Mouse (Mus musculus) WW6 (cell line): Measurements from ENCODE around the gene Mrgbp.

Source experiments
- DNase-seq: peaks from one replicate; pipeline ENCODE4 v3.0.0-alpha.2; 2013; ENCODE audit warnings: low read depth, low spot score

Mrgbp gene

GRCm38 (mm10) chr2:180581002-180581401, at the start of gene Mrgbp:
Gene Mrgbp (plus strand): TSS chr2:180581304.
- DNase-seq: no peak

- no peak for DNase-seq
These were observed 49.3 kb upstream of the Mrgbp start for GRCm38 (mm10) chr2:180531671-180532385.

- no peak for DNase-seq
These were observed 48.6 kb upstream of the Mrgbp start for GRCm38 (mm10) chr2:180532386-180532995.

- no peak for DNase-seq
These were observed 47.9 kb upstream of the Mrgbp start for GRCm38 (mm10) chr2:180533237-180533636.

GRCm38 (mm10) chr2:180543675-180544074, 37.4 kb upstream of the Mrgbp start:
- DNase-seq: no peak

GRCm38 (mm10) chr2:180545046-180545445, 36.1 kb upstream of the Mrgbp start:
- no peak for DNase-seq

GRCm38 (mm10) chr2:180547384-180548106, 33.6 kb upstream of the Mrgbp start:
- DNase-seq: no peak

- no peak for DNase-seq
These were observed 28.8 kb upstream of the Mrgbp start for GRCm38 (mm10) chr2:180552340-180552739.

GRCm38 (mm10) chr2:180555219-180555618, 25.9 kb upstream of the Mrgbp start:
- DNase-seq: no peak

- no peak for DNase-seq
These were observed 24.6 kb upstream of the Mrgbp start for GRCm38 (mm10) chr2:180556470-180556869.

- DNase-seq: no peak
These were observed 20.9 kb upstream of the Mrgbp start for GRCm38 (mm10) chr2:180560245-180560644.

- no peak for DNase-seq
These were observed 19.0 kb upstream of the Mrgbp start for GRCm38 (mm10) chr2:180562146-180562545.

GRCm38 (mm10) chr2:180563296-180563695, 17.8 kb upstream of the Mrgbp start:
- DNase-seq: no peak

GRCm38 (mm10) chr2:180563841-180564240, 17.3 kb upstream of the Mrgbp start:
- DNase-seq: no peak

- no peak for DNase-seq
These were observed 14.7 kb upstream of the Mrgbp start for GRCm38 (mm10) chr2:180566240-180566913.

GRCm38 (mm10) chr2:180569028-180569643, 12.0 kb upstream of the Mrgbp start:
- no peak for DNase-seq

GRCm38 (mm10) chr2:180576482-180576881, 4.6 kb upstream of the Mrgbp start:
- DNase-seq: no peak

- no peak for DNase-seq
These were observed 2.4 kb upstream of the Mrgbp start for GRCm38 (mm10) chr2:180578686-180579085.

GRCm38 (mm10) chr2:180582481-180583153, 1.5 kb downstream of the Mrgbp start:
- peak; percentile 94 for DNase-seq

GRCm38 (mm10) chr2:180583154-180583507, 2.0 kb downstream of the Mrgbp start:
- DNase-seq: no peak

- no peak for DNase-seq
These were observed 7.6 kb downstream of the Mrgbp start for GRCm38 (mm10) chr2:180588736-180589122.
